Mouse (Mus musculus): ENCODE data around the gene Ralgds. TPM values are rescaled to one million over a fixed set of nuclear protein-coding genes. Genes with fewer than 3 reads are reported as not detected.
"Not testable (repeated sequence)": the region's sequence is repeated elsewhere in the genome, so short reads cannot be mapped to it uniquely, and the experiment has no call there.

Gene Ralgds
- 90.6 and 93.2 TPM in 2 replicates for polyA plus RNA-seq (2015; fragmentation: Nextera tagmentation; extraction: Ambion mirVana)

DNA sequence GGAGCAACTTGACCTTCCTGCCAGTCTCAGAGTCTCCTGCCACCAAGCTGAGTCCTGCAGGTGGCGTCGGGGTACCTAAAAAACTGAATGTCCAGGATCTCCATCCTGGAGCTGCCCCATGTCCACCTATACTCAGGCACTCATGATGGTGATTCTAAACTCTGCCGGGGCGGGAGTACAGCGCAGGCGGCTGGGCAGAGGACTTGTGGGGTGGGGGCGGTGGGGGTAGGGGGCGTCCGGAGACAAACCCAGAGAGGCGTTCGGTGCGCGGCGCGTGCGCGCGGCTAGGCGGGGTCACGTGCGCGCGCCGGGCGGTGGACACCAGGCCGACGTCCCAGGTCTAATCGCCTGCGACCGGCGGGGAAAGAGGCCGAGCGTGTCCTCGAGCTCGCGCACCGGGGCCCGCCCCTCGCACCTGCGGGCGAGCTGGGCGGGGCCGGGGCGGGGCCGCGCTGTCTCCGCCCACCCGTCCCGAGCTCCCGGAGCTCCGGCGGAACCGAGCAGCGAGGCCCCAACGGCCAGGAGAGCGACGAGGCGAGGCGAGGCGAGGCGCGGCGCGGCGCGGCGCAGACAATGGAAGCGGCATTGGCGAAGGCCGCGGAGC, at the start of gene Ralgds:
Gene Ralgds (plus strand): TSS at position 328 of the 604 bp plus-strand sequence.
- Histone ChIP-seq H3K9ac (peak within 1 kb of the TSS; percentile 95), H3K4me3 (peak within 1 kb of the TSS; percentile 93), H3K4me2 (peak within 1 kb of the TSS; percentile 91), H3K9me3 (no peaks in the 10 kb centered on the region), H3K4me1 (replicated peaks) (peaks cover 41% of the 10 kb centered on the region), H3K36me3 (no peaks in the 10 kb centered on the region), H3K27ac (replicated peaks) (peak within 1 kb of the TSS; percentile 91), H3K27me3 (0 out of 2 replicates have a peak, but pooled peaks cover 5% of the 10 kb centered on the region)
- WGBS = under 1% methylated on average over 61 of the region's 71 CpGs
- peak; percentile 72 for ATAC-seq (ENCODE audit: low FRiP score, low read depth)

DNA sequence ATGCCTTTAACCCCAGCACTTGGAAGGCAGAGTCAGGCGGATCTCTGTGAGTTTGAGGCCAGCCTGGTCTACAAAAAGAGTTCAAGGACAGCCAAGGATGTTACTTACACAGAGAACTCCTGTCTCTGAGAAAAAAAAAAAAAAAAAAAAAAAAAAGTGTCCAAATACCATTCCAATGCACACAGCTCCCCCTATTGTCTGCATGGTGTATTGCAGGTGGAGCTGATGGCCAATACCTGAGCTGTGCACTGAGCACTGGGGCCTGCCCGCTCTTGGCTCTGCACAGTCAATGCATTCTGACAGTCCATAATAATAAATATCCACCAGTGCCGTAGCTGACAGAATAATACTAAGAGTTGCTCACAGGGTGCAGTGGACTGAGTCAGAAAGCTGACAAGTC, 49.0 kb upstream of the Ralgds start:
- H3K9me3 ChIP-seq = no peaks in the 10 kb centered on the region
- H3K36me3 ChIP-seq = no peaks in the 10 kb centered on the region
- peaks cover 18% of the 10 kb centered on the region for H3K4me1 ChIP-seq (replicated peaks)
- no peak for ATAC-seq (ENCODE audit: low FRiP score, low read depth)
- no peak overlapping the region for H3K4me3 ChIP-seq
- no peak overlapping the region for H3K27ac ChIP-seq (replicated peaks)
- no peaks in the 10 kb centered on the region for H3K27me3 ChIP-seq
- WGBS = 49% methylated on average over 3 of the region's 3 CpGs
- no peak overlapping the region for H3K4me2 ChIP-seq
- H3K9ac ChIP-seq = no peak overlapping the region

DNA sequence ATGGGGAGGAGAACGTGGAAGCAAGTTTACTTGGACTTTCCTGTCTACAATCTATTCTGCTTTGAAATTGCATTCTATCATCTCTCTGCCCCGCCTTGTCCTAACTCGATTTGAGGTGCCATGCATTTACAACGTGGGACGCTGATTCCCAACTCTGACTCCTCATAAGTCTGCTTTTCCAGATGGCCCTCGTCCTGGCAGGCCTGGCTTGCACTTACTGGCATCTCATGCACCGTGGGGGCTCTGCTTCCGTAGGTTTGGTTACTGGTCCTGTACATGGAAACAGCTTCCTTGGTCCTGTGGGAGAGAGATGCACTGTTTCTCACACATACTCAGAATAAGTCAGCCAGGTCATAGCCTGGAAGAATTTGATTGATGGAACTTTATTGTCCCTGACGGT, 48.0 kb upstream of the Ralgds start:
- Histone ChIP-seq H3K9ac (no peak overlapping the region), H3K27ac (replicated peaks) (no peak overlapping the region), H3K27me3 (no peaks in the 10 kb centered on the region), H3K9me3 (no peaks in the 10 kb centered on the region), H3K4me1 (replicated peaks) (peaks cover 22% of the 10 kb centered on the region), H3K36me3 (peaks cover 9% of the 10 kb centered on the region), H3K4me2 (no peak overlapping the region), H3K4me3 (no peak overlapping the region)
- WGBS = 72% methylated on average over 9 of the region's 9 CpGs
- no peak for ATAC-seq (ENCODE audit: low FRiP score, low read depth)

- peak; percentile 25 for ATAC-seq (ENCODE audit: low FRiP score, low read depth)
- Histone ChIP-seq H3K27me3 (no peaks in the 10 kb centered on the region), H3K36me3 (peaks cover 20% of the 10 kb centered on the region), H3K27ac (replicated peaks) (no peak within 1 kb of the TSS), H3K4me2 (peak within 1 kb of the TSS; percentile 60), H3K4me1 (replicated peaks) (peaks cover 22% of the 10 kb centered on the region), H3K4me3 (peak within 1 kb of the TSS; percentile 28), H3K9me3 (no peaks in the 10 kb centered on the region), H3K9ac (peak within 1 kb of the TSS; percentile 34; the same call in 1 of the 2 replicates)
- 6% methylated on average over 25 of the region's 25 CpGs for WGBS
Observed at GRCm38 (mm10) chr2:28465836-28466518, 46.9 kb upstream of the Ralgds start, which contains the start of gene 1700007K13Rik. Gene 1700007K13Rik, minus strand, starts transcription at chr2:28466332.

DNA sequence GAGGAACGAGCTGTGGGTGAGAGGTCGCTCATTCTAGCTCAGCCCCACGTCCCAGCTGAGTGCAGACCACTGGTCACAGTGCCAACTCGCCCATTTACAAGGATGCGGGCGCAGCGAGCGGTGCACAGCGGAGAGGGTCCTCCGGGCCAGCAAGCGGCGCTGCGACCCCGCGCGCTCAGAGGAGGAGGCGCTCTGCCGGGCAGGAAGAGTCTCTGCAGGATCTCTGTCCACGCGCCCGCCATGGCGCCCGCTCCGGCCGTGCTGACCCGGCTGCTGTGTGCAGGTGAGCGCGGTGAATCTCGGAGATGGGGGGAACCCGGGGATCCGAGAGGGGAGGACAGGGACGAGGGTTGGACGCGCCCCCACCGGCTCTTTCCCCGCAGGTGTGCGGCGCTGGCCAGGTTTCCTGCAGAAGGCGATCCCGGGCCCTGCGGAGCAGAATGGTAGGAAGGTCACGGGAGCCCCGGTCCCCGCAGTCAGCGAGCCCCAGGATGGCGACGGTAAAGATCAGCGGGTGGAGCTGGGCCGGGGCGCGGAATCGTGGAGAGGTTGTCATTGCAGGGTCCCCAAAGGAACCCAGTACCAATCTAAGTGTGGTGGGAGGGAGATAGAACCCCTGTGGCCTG, 45.0 kb upstream of the Ralgds start, which contains the start of gene Mrps2:
Gene Mrps2 (plus strand): TSS at position 207 of the 626 bp plus-strand sequence.
- Histone ChIP-seq H3K9me3 (0 out of 2 replicates have a peak, but pooled peaks cover under 1% of the 10 kb centered on the region), H3K4me3 (peak within 1 kb of the TSS; percentile 88), H3K4me1 (replicated peaks) (peaks cover 22% of the 10 kb centered on the region), H3K27ac (replicated peaks) (peak within 1 kb of the TSS; percentile 46; the same call in 1 of the 2 replicates), H3K9ac (peak within 1 kb of the TSS; percentile 95), H3K36me3 (peaks cover 39% of the 10 kb centered on the region), H3K27me3 (no peaks in the 10 kb centered on the region), H3K4me2 (peak within 1 kb of the TSS; percentile 75)
- WGBS = under 1% methylated on average over 52 of the region's 52 CpGs
- ATAC-seq (ENCODE audit: low FRiP score, low read depth) = peak; percentile 89

GRCm38 (mm10) chr2:28468486-28469225, 44.3 kb upstream of the Ralgds start:
- H3K27me3 ChIP-seq = no peaks in the 10 kb centered on the region
- H3K4me3 ChIP-seq = peak overlapping the region; percentile 88
- peaks cover 7% of the 10 kb centered on the region; the same call in 1 of the 2 replicates for H3K9me3 ChIP-seq
- H3K27ac ChIP-seq (replicated peaks) = 0 out of 2 replicates have a peak overlapping the region, but pooled peaks have one; percentile 46
- peaks cover 22% of the 10 kb centered on the region for H3K4me1 ChIP-seq (replicated peaks)
- H3K4me2 ChIP-seq = peak overlapping the region; percentile 75
- H3K36me3 ChIP-seq = peaks cover 42% of the 10 kb centered on the region
- WGBS = 54% methylated on average over 18 of the region's 18 CpGs
- no peak for ATAC-seq (ENCODE audit: low FRiP score, low read depth)
- peak overlapping the region; percentile 95 for H3K9ac ChIP-seq

DNA sequence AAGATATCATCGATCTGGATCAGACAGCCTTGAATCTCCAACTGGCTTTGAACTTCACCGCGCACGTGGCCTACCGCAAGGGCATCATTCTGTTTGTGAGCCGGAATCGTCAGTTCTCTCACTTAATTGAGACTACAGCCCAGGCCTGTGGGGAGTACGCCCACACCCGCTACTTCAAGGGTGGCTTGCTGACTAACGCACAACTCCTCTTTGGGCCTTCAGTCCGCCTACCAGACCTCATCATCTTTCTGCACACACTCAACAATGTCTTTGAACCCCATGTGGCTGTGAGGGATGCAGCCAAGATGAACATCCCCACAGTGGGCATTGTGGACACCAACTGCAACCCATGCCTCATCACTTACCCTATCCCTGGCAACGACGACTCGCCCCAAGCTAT, 43.5 kb upstream of the Ralgds start:
- H3K4me2 ChIP-seq = no peak overlapping the region
- peaks cover 8% of the 10 kb centered on the region; the same call in 1 of the 2 replicates for H3K9me3 ChIP-seq
- peaks cover 42% of the 10 kb centered on the region for H3K36me3 ChIP-seq
- no peak for ATAC-seq (ENCODE audit: low FRiP score, low read depth)
- H3K4me3 ChIP-seq = no peak overlapping the region
- no peak overlapping the region for H3K9ac ChIP-seq
- 98% methylated on average over 14 of the region's 14 CpGs for WGBS
- no peak overlapping the region for H3K27ac ChIP-seq (replicated peaks)
- no peaks in the 10 kb centered on the region for H3K27me3 ChIP-seq
- H3K4me1 ChIP-seq (replicated peaks) = peaks cover 22% of the 10 kb centered on the region

DNA sequence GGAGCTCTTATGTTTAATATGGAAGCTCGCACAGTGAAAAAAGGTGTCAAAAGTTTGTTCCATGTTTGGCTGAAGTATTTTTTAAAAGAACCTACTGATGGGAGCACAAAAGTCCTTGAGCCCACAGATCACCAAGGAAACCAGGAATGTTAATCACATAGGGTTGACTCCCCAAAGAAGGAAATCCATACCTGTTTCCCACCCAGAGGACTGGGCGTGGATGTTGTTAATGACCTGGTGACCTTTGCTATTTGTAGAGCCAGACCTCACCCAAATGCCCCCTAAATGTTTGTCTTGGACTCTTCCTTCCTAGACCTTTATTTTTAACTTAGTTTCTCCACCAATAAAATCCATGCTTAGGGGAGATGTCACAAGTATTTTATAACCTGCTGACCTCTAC, 42.3 kb upstream of the Ralgds start:
- Histone ChIP-seq H3K4me1 (replicated peaks) (peaks cover 22% of the 10 kb centered on the region), H3K9me3 (peaks cover 8% of the 10 kb centered on the region; the same call in 1 of the 2 replicates), H3K36me3 (peaks cover 42% of the 10 kb centered on the region), H3K9ac (no peak overlapping the region), H3K4me2 (no peak overlapping the region), H3K4me3 (no peak overlapping the region), H3K27ac (replicated peaks) (no peak overlapping the region), H3K27me3 (no peaks in the 10 kb centered on the region)
- 94% methylated on average over 2 of the region's 2 CpGs for WGBS
- no peak for ATAC-seq (ENCODE audit: low FRiP score, low read depth)

DNA sequence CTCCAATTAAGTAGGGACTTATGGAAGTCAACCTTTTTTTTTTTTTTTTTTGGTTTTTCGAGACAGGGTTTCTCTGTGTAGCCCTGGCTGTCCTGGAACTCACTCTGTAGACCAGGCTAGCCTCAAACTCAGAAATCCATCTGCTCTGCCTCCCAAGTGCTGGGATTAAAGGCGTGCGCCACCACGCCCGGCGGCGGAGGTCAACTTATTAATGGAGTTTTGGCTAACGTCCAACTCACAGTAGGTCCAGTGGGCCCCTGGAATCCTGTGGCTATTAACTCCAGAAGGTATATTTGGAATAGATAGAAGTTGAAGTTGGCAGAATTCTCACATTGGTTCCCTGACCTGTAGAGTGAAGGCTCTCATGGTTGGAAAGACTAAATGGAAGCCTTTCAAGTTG, 40.9 kb upstream of the Ralgds start:
- H3K27ac ChIP-seq (replicated peaks); H3K9ac ChIP-seq; H3K4me3 ChIP-seq; H3K9me3 ChIP-seq; H3K4me2 ChIP-seq; H3K27me3 ChIP-seq; ATAC-seq (ENCODE audit: low FRiP score, low read depth): not testable (repeated sequence)
- peaks cover 13% of the 10 kb centered on the region for H3K4me1 ChIP-seq (replicated peaks)
- 93% methylated on average over 8 of the region's 8 CpGs for WGBS
- H3K36me3 ChIP-seq = peaks cover 42% of the 10 kb centered on the region

GRCm38 (mm10) chr2:28477993-28478392, 34.9 kb upstream of the Ralgds start:
- H3K4me2 ChIP-seq; H3K4me3 ChIP-seq; H3K9ac ChIP-seq; H3K27me3 ChIP-seq; H3K9me3 ChIP-seq; H3K36me3 ChIP-seq; ATAC-seq (ENCODE audit: low FRiP score, low read depth); H3K27ac ChIP-seq (replicated peaks); H3K4me1 ChIP-seq (replicated peaks): not testable (repeated sequence)
- 85% methylated on average over 5 of the region's 5 CpGs for WGBS
